Mouse (Mus musculus) stomach, embryonic 15.5 days (tissue): ENCODE results near the gene Acp7. TPM values are rescaled to one million over a fixed set of nuclear protein-coding genes. Genes with fewer than 3 reads are reported as not detected.
A peak's percentile ranks its signal among the peaks of the same experiment; 100 is the strongest.

Experiments
- ATAC-seq: fragments of 200-750 bp; cut with Nextera tagmentation; 2 replicates; pipeline ENCODE4 v1.8.0; 2017; ENCODE audit warnings: low read depth, moderate number of reproducible peaks, moderate TSS enrichment; ENCODE audit not compliant: insufficient read depth, low FRiP score
- H3K27ac ChIP-seq: fragments of 300-500 bp; sonication (generic); 2 replicates; pipeline ENCODE4 v1.5.1; 2015; ENCODE audit warnings: mild to moderate bottlenecking, inconsistent platforms
- H3K27me3 ChIP-seq: fragments of 300-500 bp; sonication (generic); replicated peaks from 2 replicates; pipeline ENCODE4 v1.6.1; 2015; ENCODE audit warnings: inconsistent platforms
- H3K36me3 ChIP-seq: fragments of 300-500 bp; sonication (generic); 2 replicates; pipeline ENCODE4 v1.6.1; 2015; ENCODE audit warnings: inconsistent platforms
- H3K4me1 ChIP-seq: fragments of 300-500 bp; sonication (generic); 2 replicates; pipeline ENCODE4 v1.6.1; 2015; ENCODE audit warnings: inconsistent platforms
- H3K4me2 ChIP-seq: fragments of 300-500 bp; sonication (generic); 2 replicates; pipeline ENCODE4 v1.6.1; 2015; ENCODE audit warnings: mild to moderate bottlenecking, inconsistent platforms
- H3K4me3 ChIP-seq: fragments of 300-500 bp; sonication (generic); replicated peaks from 2 replicates; pipeline ENCODE4 v1.5.1; 2015; ENCODE audit warnings: inconsistent platforms
- H3K9ac ChIP-seq: fragments of 300-500 bp; sonication (generic); 2 replicates; pipeline ENCODE4 v1.6.1; 2015; ENCODE audit warnings: inconsistent platforms
- H3K9me3 ChIP-seq: fragments of 300-500 bp; sonication (generic); 2 replicates; pipeline ENCODE4 v1.6.1; 2016; ENCODE audit warnings: inconsistent platforms
- WGBS: fragments of 180-500 bp; shearing (Covaris S2); methylation state at CpG from one replicate; pipeline ENCODE4 v1.1.7; 2015; 5-methylcytosine and 5-hydroxymethylcytosine counted together
- polyA plus RNA-seq: library from polyadenylated mRNA; unstranded; fragments of >200 nt; fragmentation: Nextera tagmentation; extraction: Ambion mirVana; gene quantifications from 2 replicates; pipeline ENCODE4 v1.2.1, GENCODE M21; 2015

Gene Acp7
- polyA plus RNA-seq, 1 experiment from 2014 or later: 0.08 TPM

GRCm38 (mm10) chr7:28584468-28584867, 46.7 kb downstream of the Acp7 start:
- H3K4me2 ChIP-seq: 0 out of 2 replicates have a peak overlapping the region, but pooled peaks have one; percentile 29
- no peak overlapping the region for H3K4me3 ChIP-seq
- peaks cover 64% of the 10 kb centered on the region for H3K4me1 ChIP-seq
- ATAC-seq: no peak
- no peaks in the 10 kb centered on the region for H3K9me3 ChIP-seq
- no peak overlapping the region for H3K9ac ChIP-seq
- no peaks in the 10 kb centered on the region for H3K36me3 ChIP-seq
- H3K27me3 ChIP-seq: no peaks in the 10 kb centered on the region
- 52% methylated on average over 4 of the region's 4 CpGs for WGBS
- H3K27ac ChIP-seq: peak overlapping the region; percentile 80

GRCm38 (mm10) chr7:28583570-28584344, 47.4 kb downstream of the Acp7 start:
- H3K9me3 ChIP-seq: no peaks in the 10 kb centered on the region
- peaks cover 71% of the 10 kb centered on the region for H3K4me1 ChIP-seq
- peak overlapping the region; percentile 80 for H3K27ac ChIP-seq
- H3K36me3 ChIP-seq: no peaks in the 10 kb centered on the region
- no peaks in the 10 kb centered on the region for H3K27me3 ChIP-seq
- H3K9ac ChIP-seq: no peak overlapping the region
- peak overlapping the region; percentile 29 for H3K4me2 ChIP-seq
- WGBS: 65% methylated on average over 8 of the region's 8 CpGs
- 0 out of 2 replicates have a peak, but pooled peaks have one; percentile 51 for ATAC-seq
- no peak overlapping the region for H3K4me3 ChIP-seq

GRCm38 (mm10) chr7:28582841-28583240, 48.3 kb downstream of the Acp7 start:
- peaks cover 72% of the 10 kb centered on the region for H3K4me1 ChIP-seq
- no peaks in the 10 kb centered on the region for H3K36me3 ChIP-seq
- 60% methylated on average over 11 of the region's 11 CpGs for WGBS
- peak overlapping the region; percentile 5; the same call in 1 of the 2 replicates for H3K4me2 ChIP-seq
- H3K4me3 ChIP-seq: no peak overlapping the region
- H3K27ac ChIP-seq: peak overlapping the region; percentile 80
- no peaks in the 10 kb centered on the region for H3K9me3 ChIP-seq
- H3K27me3 ChIP-seq: no peaks in the 10 kb centered on the region
- no peak overlapping the region for H3K9ac ChIP-seq
- ATAC-seq: no peak

- Histone ChIP-seq H3K4me2 (no peak overlapping the region), H3K4me1 (peaks cover 71% of the 10 kb centered on the region), H3K36me3 (no peaks in the 10 kb centered on the region), H3K9ac (no peak overlapping the region), H3K4me3 (no peak overlapping the region), H3K27me3 (no peaks in the 10 kb centered on the region), H3K9me3 (no peaks in the 10 kb centered on the region), H3K27ac (peak overlapping the region; percentile 80)
- 69% methylated on average over 4 of the region's 4 CpGs for WGBS
- peak; percentile 68 for ATAC-seq
Observed at GRCm38 (mm10) chr7:28581721-28582120, 49.4 kb downstream of the Acp7 start.

- Histone ChIP-seq H3K27ac (no peak overlapping the region), H3K9me3 (no peaks in the 10 kb centered on the region), H3K36me3 (no peaks in the 10 kb centered on the region), H3K9ac (no peak overlapping the region), H3K4me1 (peaks cover 73% of the 10 kb centered on the region), H3K27me3 (no peaks in the 10 kb centered on the region), H3K4me2 (no peak overlapping the region), H3K4me3 (no peak overlapping the region)
- 70% methylated on average over 5 of the region's 5 CpGs for WGBS
- no peak for ATAC-seq
Observed at GRCm38 (mm10) chr7:28579826-28580225, 51.3 kb downstream of the Acp7 start.

GRCm38 (mm10) chr7:28578543-28579053, 52.5 kb downstream of the Acp7 start:
- H3K9me3 ChIP-seq: no peaks in the 10 kb centered on the region
- peaks cover 68% of the 10 kb centered on the region for H3K4me1 ChIP-seq
- no peaks in the 10 kb centered on the region for H3K36me3 ChIP-seq
- peak overlapping the region; percentile 92 for H3K27ac ChIP-seq
- 67% methylated on average over 5 of the region's 5 CpGs for WGBS
- H3K4me3 ChIP-seq: no peak overlapping the region
- no peak overlapping the region for H3K9ac ChIP-seq
- no peak for ATAC-seq
- no peak overlapping the region for H3K4me2 ChIP-seq
- no peaks in the 10 kb centered on the region for H3K27me3 ChIP-seq

GRCm38 (mm10) chr7:28577826-28578542, 53.1 kb downstream of the Acp7 start:
- H3K9me3 ChIP-seq: no peaks in the 10 kb centered on the region
- H3K27me3 ChIP-seq: no peaks in the 10 kb centered on the region
- 54% methylated on average over 9 of the region's 9 CpGs for WGBS
- no peak overlapping the region for H3K4me3 ChIP-seq
- H3K36me3 ChIP-seq: no peaks in the 10 kb centered on the region
- H3K27ac ChIP-seq: peak overlapping the region; percentile 92
- peaks cover 68% of the 10 kb centered on the region for H3K4me1 ChIP-seq
- ATAC-seq: peak; percentile 65
- H3K9ac ChIP-seq: no peak overlapping the region
- peak overlapping the region; percentile 31; the same call in 1 of the 2 replicates for H3K4me2 ChIP-seq

GRCm38 (mm10) chr7:28576271-28576914, 54.7 kb downstream of the Acp7 start:
- no peaks in the 10 kb centered on the region for H3K36me3 ChIP-seq
- peak overlapping the region; percentile 31; the same call in 1 of the 2 replicates for H3K4me2 ChIP-seq
- H3K9ac ChIP-seq: no peak overlapping the region

GRCm38 (mm10) chr7:28575597-28575996, 55.5 kb downstream of the Acp7 start:
- H3K4me1 ChIP-seq: peaks cover 81% of the 10 kb centered on the region
- no peak overlapping the region for H3K9ac ChIP-seq
- H3K27me3 ChIP-seq: no peaks in the 10 kb centered on the region
- H3K27ac ChIP-seq: 0 out of 2 replicates have a peak overlapping the region, but pooled peaks have one; percentile 0
- no peak for ATAC-seq
- no peaks in the 10 kb centered on the region for H3K9me3 ChIP-seq
- no peak overlapping the region for H3K4me3 ChIP-seq
- H3K36me3 ChIP-seq: no peaks in the 10 kb centered on the region
- no peak overlapping the region for H3K4me2 ChIP-seq
- 77% methylated on average over 11 of the region's 11 CpGs for WGBS

More at GRCm38 (mm10) chr7:28576271-28576914, 54.7 kb downstream of the Acp7 start:
- Histone ChIP-seq H3K27me3 (no peaks in the 10 kb centered on the region), H3K27ac (peak overlapping the region; percentile 92), H3K9me3 (no peaks in the 10 kb centered on the region), H3K4me3 (no peak overlapping the region; the same call in 1 of the 2 replicates), H3K4me1 (peaks cover 76% of the 10 kb centered on the region)
- WGBS: 58% methylated on average over 5 of the region's 5 CpGs
- peak; percentile 67 for ATAC-seq

GRCm38 (mm10) chr7:28573236-28573635, 57.9 kb downstream of the Acp7 start:
- Histone ChIP-seq H3K36me3 (no peaks in the 10 kb centered on the region; the same call in 1 of the 2 replicates), H3K9me3 (no peaks in the 10 kb centered on the region), H3K4me2 (no peak overlapping the region), H3K4me1 (peaks cover 75% of the 10 kb centered on the region), H3K27ac (peak overlapping the region; percentile 95; the same call in 1 of the 2 replicates), H3K4me3 (no peak overlapping the region), H3K9ac (no peak overlapping the region), H3K27me3 (no peaks in the 10 kb centered on the region)
- ATAC-seq: no peak
- WGBS: 91% methylated on average over 3 of the region's 3 CpGs

GRCm38 (mm10) chr7:28572689-28573088, 58.4 kb downstream of the Acp7 start:
- H3K4me1 ChIP-seq: peaks cover 70% of the 10 kb centered on the region
- no peak overlapping the region for H3K9ac ChIP-seq
- no peak overlapping the region for H3K4me3 ChIP-seq
- peaks cover 4% of the 10 kb centered on the region for H3K36me3 ChIP-seq
- no peaks in the 10 kb centered on the region for H3K27me3 ChIP-seq
- H3K27ac ChIP-seq: peak overlapping the region; percentile 95
- H3K9me3 ChIP-seq: no peaks in the 10 kb centered on the region
- ATAC-seq: no peak
- no peak overlapping the region for H3K4me2 ChIP-seq
- WGBS: 74% methylated on average over 5 of the region's 5 CpGs
